Mouse (Mus musculus): ENCODE data around the gene Bckdha. TPM values are rescaled to one million over a fixed set of nuclear protein-coding genes. Genes with fewer than 3 reads are reported as not detected.
A peak's percentile ranks its signal among the peaks of the same experiment; 100 is the strongest.

The Bckdha gene
- polyA plus RNA-seq, 1 experiment from 2014 or later, result 61.6 TPM

GRCm38 (mm10) chr7:25632679-25633078, 26.1 kb downstream of the Bckdha start:
- peaks cover 77% of the 10 kb centered on the region for H3K36me3 ChIP-seq
- no peak overlapping the region for H3K27ac ChIP-seq
- no peaks in the 10 kb centered on the region for H3K9me3 ChIP-seq
- H3K27me3 ChIP-seq, result peaks cover 10% of the 10 kb centered on the region
- peaks cover 5% of the 10 kb centered on the region for H3K4me1 ChIP-seq
- H3K9ac ChIP-seq, result no peak overlapping the region; the same call in 1 of the 2 replicates
- H3K4me2 ChIP-seq (replicated peaks), result no peak overlapping the region
- 88% methylated on average over 5 of the region's 5 CpGs for WGBS
- ATAC-seq (ENCODE audit: low FRiP score, low read depth), result no peak
- H3K4me3 ChIP-seq, result no peak overlapping the region

- H3K4me1 ChIP-seq, result peaks cover 16% of the 10 kb centered on the region
- 68% methylated on average over 8 of the region's 8 CpGs for WGBS
- H3K27ac ChIP-seq, result no peak overlapping the region
- H3K9me3 ChIP-seq, result no peaks in the 10 kb centered on the region
- H3K9ac ChIP-seq, result peak overlapping the region; percentile 66
- no peak for ATAC-seq (ENCODE audit: low FRiP score, low read depth)
- H3K4me2 ChIP-seq (replicated peaks), result peak overlapping the region; percentile 70
- peaks cover 10% of the 10 kb centered on the region for H3K27me3 ChIP-seq
- peak overlapping the region; percentile 44 for H3K4me3 ChIP-seq
- H3K36me3 ChIP-seq, result peaks cover 72% of the 10 kb centered on the region
Observed at GRCm38 (mm10) chr7:25628323-25628620, 30.5 kb downstream of the Bckdha start.

DNA sequence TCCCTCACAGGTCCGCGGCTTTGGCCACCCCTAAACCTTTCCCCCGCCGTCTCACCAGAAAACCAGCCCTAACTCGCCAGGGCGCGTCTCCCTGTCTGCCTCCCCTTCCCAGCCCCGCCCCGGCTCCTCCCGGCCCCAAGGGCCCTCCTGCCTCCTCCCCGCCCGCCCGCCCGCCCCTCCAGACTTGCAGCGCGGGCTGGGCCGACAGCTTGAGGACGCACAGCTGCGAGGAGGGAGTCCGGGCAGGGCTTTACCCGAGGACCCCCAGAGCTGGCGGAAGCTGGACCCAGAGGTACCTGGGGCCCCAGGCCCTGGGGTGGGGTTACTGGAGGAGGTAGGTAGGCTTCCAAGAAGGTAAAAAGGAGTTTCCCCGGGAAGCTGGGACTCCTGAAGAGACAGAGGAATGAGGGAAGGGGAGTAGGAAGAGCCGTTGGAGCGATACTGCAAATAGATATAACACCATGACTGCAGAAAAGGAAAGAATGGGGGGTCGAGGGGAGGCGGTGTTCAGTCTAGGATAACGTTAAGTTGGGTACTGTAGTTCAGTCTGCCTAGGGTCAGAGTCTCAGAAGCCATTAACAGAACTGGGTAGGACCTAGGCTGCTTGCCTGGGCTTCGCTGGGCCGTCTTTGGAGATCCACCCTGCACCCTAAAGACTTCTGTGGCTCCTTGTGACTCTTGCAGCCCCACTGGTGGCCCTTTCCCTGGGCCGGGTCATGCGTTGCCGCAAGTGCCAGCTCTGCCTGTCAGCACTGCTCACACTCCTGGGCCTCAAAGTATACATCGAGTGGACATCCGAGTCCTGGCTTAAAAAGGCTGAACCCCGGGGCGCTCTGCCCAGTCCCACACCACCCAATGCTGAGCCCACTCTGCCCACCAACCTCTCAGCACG, 31.1 kb downstream of the Bckdha start:
- Histone ChIP-seq H3K4me1 (peaks cover 16% of the 10 kb centered on the region), H3K4me2 (replicated peaks) (peak overlapping the region; percentile 70), H3K9ac (peak overlapping the region; percentile 66), H3K9me3 (no peaks in the 10 kb centered on the region), H3K4me3 (peak overlapping the region; percentile 44), H3K27ac (no peak overlapping the region), H3K27me3 (peaks cover 10% of the 10 kb centered on the region), H3K36me3 (peaks cover 69% of the 10 kb centered on the region)
- WGBS, result 18% methylated on average over 38 of the region's 38 CpGs
- peak; percentile 66 for ATAC-seq (ENCODE audit: low FRiP score, low read depth)

GRCm38 (mm10) chr7:25626509-25627430, 32.0 kb downstream of the Bckdha start, which contains the start of gene B3gnt8:
Gene B3gnt8, plus strand, starts transcription at chr7:25626654.
- Histone ChIP-seq H3K27ac (no peak within 1 kb of the TSS), H3K9me3 (no peaks in the 10 kb centered on the region), H3K4me3 (peak within 1 kb of the TSS; percentile 44), H3K4me1 (peaks cover 16% of the 10 kb centered on the region), H3K4me2 (replicated peaks) (peak within 1 kb of the TSS; percentile 70), H3K27me3 (peaks cover 10% of the 10 kb centered on the region), H3K9ac (peak within 1 kb of the TSS; percentile 66), H3K36me3 (peaks cover 71% of the 10 kb centered on the region)
- no peak for ATAC-seq (ENCODE audit: low FRiP score, low read depth)
- WGBS, result 18% methylated on average over 27 of the region's 29 CpGs

- Histone ChIP-seq H3K4me1 (peaks cover 16% of the 10 kb centered on the region), H3K9ac (no peak overlapping the region), H3K27me3 (peaks cover 10% of the 10 kb centered on the region), H3K27ac (no peak overlapping the region), H3K36me3 (peaks cover 72% of the 10 kb centered on the region), H3K4me2 (replicated peaks) (no peak overlapping the region), H3K4me3 (no peak overlapping the region), H3K9me3 (no peaks in the 10 kb centered on the region)
- WGBS, result 75% methylated on average over 10 of the region's 10 CpGs
- ATAC-seq (ENCODE audit: low FRiP score, low read depth), result no peak
Observed at GRCm38 (mm10) chr7:25625594-25626250, 33.1 kb downstream of the Bckdha start.

GRCm38 (mm10) chr7:25624851-25625250, 33.9 kb downstream of the Bckdha start:
- peaks cover 19% of the 10 kb centered on the region for H3K4me1 ChIP-seq
- H3K27me3 ChIP-seq, result peaks cover 10% of the 10 kb centered on the region
- peaks cover 63% of the 10 kb centered on the region for H3K36me3 ChIP-seq
- H3K4me3 ChIP-seq, result no peak overlapping the region
- no peaks in the 10 kb centered on the region for H3K9me3 ChIP-seq
- no peak for ATAC-seq (ENCODE audit: low FRiP score, low read depth)
- 74% methylated on average over 5 of the region's 5 CpGs for WGBS
- H3K27ac ChIP-seq, result no peak overlapping the region
- H3K9ac ChIP-seq, result no peak overlapping the region
- no peak overlapping the region for H3K4me2 ChIP-seq (replicated peaks)

- Histone ChIP-seq H3K9ac (no peak overlapping the region), H3K4me3 (no peak overlapping the region), H3K27me3 (peaks cover 9% of the 10 kb centered on the region), H3K27ac (no peak overlapping the region), H3K4me2 (replicated peaks) (no peak overlapping the region), H3K36me3 (peaks cover 54% of the 10 kb centered on the region), H3K9me3 (no peaks in the 10 kb centered on the region), H3K4me1 (peaks cover 22% of the 10 kb centered on the region)
- 90% methylated on average over 11 of the region's 11 CpGs for WGBS
- no peak for ATAC-seq (ENCODE audit: low FRiP score, low read depth)
Observed at GRCm38 (mm10) chr7:25623857-25624370, 34.9 kb downstream of the Bckdha start.

- H3K9me3 ChIP-seq, result no peaks in the 10 kb centered on the region
- WGBS, result 90% methylated on average over 11 of the region's 11 CpGs
- H3K36me3 ChIP-seq, result peaks cover 44% of the 10 kb centered on the region
- H3K4me2 ChIP-seq (replicated peaks), result no peak overlapping the region
- no peaks in the 10 kb centered on the region for H3K27me3 ChIP-seq
- H3K9ac ChIP-seq, result no peak overlapping the region
- H3K27ac ChIP-seq, result no peak overlapping the region
- H3K4me3 ChIP-seq, result no peak overlapping the region
- H3K4me1 ChIP-seq, result peaks cover 7% of the 10 kb centered on the region
- no peak for ATAC-seq (ENCODE audit: low FRiP score, low read depth)
Observed at GRCm38 (mm10) chr7:25620751-25621150, 38.0 kb downstream of the Bckdha start.

GRCm38 (mm10) chr7:25620101-25620500, 38.7 kb downstream of the Bckdha start:
- Histone ChIP-seq H3K9me3 (no peaks in the 10 kb centered on the region), H3K4me1 (peaks cover 7% of the 10 kb centered on the region), H3K27ac (no peak overlapping the region), H3K4me3 (peak overlapping the region; percentile 71), H3K36me3 (peaks cover 38% of the 10 kb centered on the region), H3K27me3 (no peaks in the 10 kb centered on the region), H3K4me2 (replicated peaks) (peak overlapping the region; percentile 72), H3K9ac (0 out of 2 replicates have a peak overlapping the region, but pooled peaks have one; percentile 68)
- whole genome bisulfite sequencing, result 91% methylated on average over 5 of the region's 5 CpGs
- ATAC-seq (ENCODE audit: low FRiP score, low read depth), result no peak

- no peaks in the 10 kb centered on the region for H3K27me3 ChIP-seq
- no peaks in the 10 kb centered on the region for H3K9me3 ChIP-seq
- peaks cover 7% of the 10 kb centered on the region for H3K4me1 ChIP-seq
- 21% methylated on average over 5 of the region's 5 CpGs for WGBS
- H3K27ac ChIP-seq, result no peak overlapping the region
- peaks cover 33% of the 10 kb centered on the region for H3K36me3 ChIP-seq
- H3K4me2 ChIP-seq (replicated peaks), result peak overlapping the region; percentile 72
- peak overlapping the region; percentile 68 for H3K9ac ChIP-seq
- ATAC-seq (ENCODE audit: low FRiP score, low read depth), result no peak
- peak overlapping the region; percentile 71 for H3K4me3 ChIP-seq
Observed at GRCm38 (mm10) chr7:25619722-25619991, 39.1 kb downstream of the Bckdha start.

- Histone ChIP-seq H3K36me3 (peaks cover 28% of the 10 kb centered on the region), H3K4me3 (peak within 1 kb of the TSS; percentile 71), H3K4me2 (replicated peaks) (peak within 1 kb of the TSS; percentile 72), H3K9me3 (no peaks in the 10 kb centered on the region), H3K4me1 (peaks cover 7% of the 10 kb centered on the region), H3K27me3 (no peaks in the 10 kb centered on the region), H3K27ac (no peak within 1 kb of the TSS), H3K9ac (peak within 1 kb of the TSS; percentile 68)
- peak; percentile 94 for ATAC-seq (ENCODE audit: low FRiP score, low read depth)
- 2% methylated on average over 53 of the region's 53 CpGs for WGBS
Observed at GRCm38 (mm10) chr7:25618865-25619721, 39.7 kb downstream of the Bckdha start, which contains the start of gene Dmac2. Gene Dmac2, plus strand, starts transcription at chr7:25619414.
